Mouse (Mus musculus) erythroblast, embryonic 14.5 days (primary cell): Measurements from ENCODE around the gene Gm49337. TPM values are rescaled to one million over a fixed set of nuclear protein-coding genes. Genes with fewer than 3 reads are reported as not detected.

Experiments used
- H3K27me3 ChIP-seq: 2 replicates; pipeline ENCODE4 v1.6.1; 2012; ENCODE audit warnings: inconsistent platforms; ENCODE audit not compliant: control insufficient read depth
- H3K36me3 ChIP-seq: 2 replicates; pipeline ENCODE4 v1.6.1; 2012; ENCODE audit warnings: mild to moderate bottlenecking, inconsistent platforms; ENCODE audit not compliant: control insufficient read depth
- H3K4me1 ChIP-seq: 2 replicates; pipeline ENCODE4 v1.6.1; 2012; ENCODE audit warnings: inconsistent platforms; ENCODE audit not compliant: control insufficient read depth
- H3K4me3 ChIP-seq: replicated peaks from 2 replicates; pipeline ENCODE3; 2012; ENCODE audit warnings: moderate library complexity, mild to moderate bottlenecking, inconsistent platforms
- H3K9me3 ChIP-seq: 2 replicates; pipeline ENCODE4 v1.6.1; 2012; ENCODE audit warnings: low read length, inconsistent platforms, mixed read lengths; ENCODE audit not compliant: control insufficient read depth
- GATA1 ChIP-seq: IDR thresholded peaks from 2 replicates; pipeline ENCODE4 v1.6.1; 2012; ENCODE audit warnings: low read length, inconsistent platforms, mixed read lengths
- TAL1 ChIP-seq: IDR thresholded peaks from 3 replicates; pipeline ENCODE4 v1.6.1; 2012; ENCODE audit warnings: low read length, inconsistent platforms, mixed read lengths
- polyA plus RNA-seq: library from polyadenylated mRNA; stranded (reverse); fragments of >175 nt; gene quantifications from 2 replicates; pipeline ENCODE4 v1.2.3, GENCODE M21; 2012

Gene Gm49337
- polyA plus RNA-seq, 1 experiment = not detected

GRCm38 (mm10) chr4:116249986-116250385, 76.8 kb downstream of the Gm49337 start:
- Histone ChIP-seq H3K36me3 (no peaks in the 10 kb centered on the region), H3K9me3 (no peaks in the 10 kb centered on the region), H3K4me1 (peaks cover 1% of the 10 kb centered on the region; the same call in 1 of the 2 replicates), H3K4me3 (no peak overlapping the region), H3K27me3 (no peaks in the 10 kb centered on the region)
- TF ChIP-seq TAL1 = no peak
- TF ChIP-seq GATA1 = no peak

- no peaks in the 10 kb centered on the region for H3K27me3 ChIP-seq
- no peak overlapping the region for H3K4me3 ChIP-seq
- H3K36me3 ChIP-seq = no peaks in the 10 kb centered on the region
- no peaks in the 10 kb centered on the region for H3K9me3 ChIP-seq
- H3K4me1 ChIP-seq = no peaks in the 10 kb centered on the region
- TF ChIP-seq TAL1 = no peak
- no peak for TF ChIP-seq GATA1
These were observed 95.0 kb downstream of the Gm49337 start for GRCm38 (mm10) chr4:116268220-116268619.

- Histone ChIP-seq H3K4me3 (no peak overlapping the region), H3K27me3 (no peaks in the 10 kb centered on the region), H3K36me3 (no peaks in the 10 kb centered on the region), H3K4me1 (peaks cover 4% of the 10 kb centered on the region), H3K9me3 (no peaks in the 10 kb centered on the region)
- no peak for TF ChIP-seq GATA1
- no peak for TF ChIP-seq TAL1
These were observed 109.0 kb downstream of the Gm49337 start for GRCm38 (mm10) chr4:116282211-116282610.

GRCm38 (mm10) chr4:116291561-116291960, 118.4 kb downstream of the Gm49337 start:
- peaks cover 1% of the 10 kb centered on the region; the same call in 1 of the 2 replicates for H3K4me1 ChIP-seq
- no peaks in the 10 kb centered on the region for H3K27me3 ChIP-seq
- no peaks in the 10 kb centered on the region for H3K9me3 ChIP-seq
- no peaks in the 10 kb centered on the region for H3K36me3 ChIP-seq
- no peak for TF ChIP-seq TAL1
- no peak for TF ChIP-seq GATA1
- H3K4me3 ChIP-seq = no peak overlapping the region

GRCm38 (mm10) chr4:116293296-116293695, 120.1 kb downstream of the Gm49337 start:
- no peaks in the 10 kb centered on the region for H3K9me3 ChIP-seq
- TF ChIP-seq TAL1 (no peak), GATA1 (no peak)
- H3K36me3 ChIP-seq = no peaks in the 10 kb centered on the region

GRCm38 (mm10) chr4:116300878-116301355, 127.7 kb downstream of the Gm49337 start:
- Histone ChIP-seq H3K9me3 (no peaks in the 10 kb centered on the region), H3K4me3 (no peak overlapping the region), H3K27me3 (no peaks in the 10 kb centered on the region), H3K36me3 (no peaks in the 10 kb centered on the region), H3K4me1 (no peaks in the 10 kb centered on the region)
- TF ChIP-seq TAL1 = no peak

More at GRCm38 (mm10) chr4:116293296-116293695, 120.1 kb downstream of the Gm49337 start:
- Histone ChIP-seq H3K4me1 (peaks cover 1% of the 10 kb centered on the region; the same call in 1 of the 2 replicates), H3K27me3 (no peaks in the 10 kb centered on the region), H3K4me3 (no peak overlapping the region)

- no peaks in the 10 kb centered on the region for H3K9me3 ChIP-seq
- no peaks in the 10 kb centered on the region for H3K4me1 ChIP-seq
- H3K27me3 ChIP-seq = no peaks in the 10 kb centered on the region
- peaks cover 32% of the 10 kb centered on the region for H3K36me3 ChIP-seq
- no peak overlapping the region for H3K4me3 ChIP-seq
- TF ChIP-seq GATA1 (no peak), TAL1 (no peak)
These were observed 131.4 kb downstream of the Gm49337 start for GRCm38 (mm10) chr4:116304551-116304950.

GRCm38 (mm10) chr4:116317575-116317974, 144.4 kb downstream of the Gm49337 start:
- no peaks in the 10 kb centered on the region for H3K27me3 ChIP-seq
- H3K4me1 ChIP-seq = no peaks in the 10 kb centered on the region
- H3K9me3 ChIP-seq = no peaks in the 10 kb centered on the region
- TF ChIP-seq GATA1 (no peak), TAL1 (no peak)
- no peak overlapping the region for H3K4me3 ChIP-seq
- H3K36me3 ChIP-seq = peaks cover 86% of the 10 kb centered on the region

GRCm38 (mm10) chr4:116322127-116322526, 148.9 kb downstream of the Gm49337 start:
- no peaks in the 10 kb centered on the region for H3K9me3 ChIP-seq
- TF ChIP-seq GATA1 = no peak
- TF ChIP-seq TAL1 = no peak
- H3K27me3 ChIP-seq = no peaks in the 10 kb centered on the region
- H3K4me1 ChIP-seq = no peaks in the 10 kb centered on the region
- H3K36me3 ChIP-seq = peaks cover 65% of the 10 kb centered on the region
- H3K4me3 ChIP-seq = no peak overlapping the region

GRCm38 (mm10) chr4:116329256-116329655, 156.1 kb downstream of the Gm49337 start:
- H3K9me3 ChIP-seq = peaks cover 3% of the 10 kb centered on the region; the same call in 1 of the 2 replicates
- no peaks in the 10 kb centered on the region for H3K4me1 ChIP-seq
- no peak for TF ChIP-seq GATA1
- no peak for TF ChIP-seq TAL1
- H3K36me3 ChIP-seq = peaks cover 37% of the 10 kb centered on the region
- H3K27me3 ChIP-seq = no peaks in the 10 kb centered on the region
- H3K4me3 ChIP-seq = no peak overlapping the region
